Mouse (Mus musculus): ENCODE measurements around the gene Dlx3. TPM values are rescaled to one million over a fixed set of nuclear protein-coding genes. Genes with fewer than 3 reads are reported as not detected.

Dlx3 gene
- not detected for polyA plus RNA-seq (2017; shearing (Covaris generic))

GRCm38 (mm10) chr11:95119990-95120632 is at the start of gene Dlx3:
TSS of gene Dlx3 (plus strand) at chr11:95120119.

DNA sequence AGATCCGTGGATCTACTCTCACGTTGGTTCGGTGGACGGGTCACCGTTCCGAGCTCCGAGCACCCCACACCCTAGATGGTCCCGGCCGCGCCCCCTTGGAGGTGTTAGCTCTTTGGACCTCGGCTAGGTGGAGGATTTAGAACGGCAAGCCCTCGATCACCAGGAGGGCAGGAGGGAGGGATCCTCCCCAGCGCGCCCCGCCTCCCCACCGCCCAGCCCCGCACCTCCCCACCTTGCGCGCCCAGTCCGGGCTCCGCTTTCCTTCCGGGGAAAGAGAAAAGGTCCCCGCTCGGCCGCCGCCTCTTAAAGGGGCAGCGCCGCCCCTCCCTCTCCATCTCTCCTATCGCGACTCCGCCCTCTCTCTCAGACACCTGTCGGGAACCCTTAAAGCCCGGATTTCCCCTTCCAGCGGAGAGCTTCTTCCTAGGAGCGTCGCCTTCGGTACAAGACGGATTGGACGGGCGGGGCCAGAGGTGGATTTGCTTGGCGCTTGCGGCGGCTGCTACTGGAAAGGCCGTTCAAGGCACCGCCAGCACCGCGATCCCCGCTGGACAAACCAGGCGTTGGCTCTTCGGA is 43.3 kb upstream of the Dlx3 start, which contains the start of gene Itga3:
TSS of gene Itga3 (minus strand) at position 266 of the 576 bp plus-strand sequence.

DNA sequence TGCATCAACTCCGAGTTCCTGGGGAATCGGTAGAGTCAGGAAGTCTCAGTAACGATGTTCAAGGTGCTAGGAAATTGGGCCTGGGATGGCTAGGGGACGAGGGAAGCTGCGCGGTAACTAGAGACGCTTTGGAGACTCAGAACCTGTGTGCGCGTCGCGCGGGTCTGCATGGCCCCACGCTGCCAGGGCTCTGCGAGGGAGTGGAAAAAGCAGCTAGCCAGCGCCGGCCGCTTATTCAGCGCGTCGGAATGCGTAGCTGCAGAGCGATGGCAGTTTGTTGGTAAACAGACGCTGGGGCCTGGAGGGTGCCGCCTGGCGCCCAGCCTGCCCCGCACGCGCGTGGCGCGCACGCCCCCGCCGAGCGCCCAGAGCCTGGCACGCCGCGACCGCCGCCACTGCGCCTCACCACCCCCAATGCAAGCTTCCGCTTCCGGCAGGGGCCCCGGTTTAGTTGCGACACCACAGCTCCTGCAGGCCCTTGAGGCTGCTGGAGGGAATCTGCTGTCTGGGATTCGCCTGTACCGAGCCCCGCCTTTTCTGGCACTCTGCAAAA is 26.0 kb downstream of the Dlx3 start, which contains the start of gene Dlx4:
TSS of gene Dlx4 (minus strand) at position 413 of the 553 bp plus-strand sequence.

Other genes starting within 250 kb of the Dlx3 start
- 1.2 TPM for gene Col1a1, start 183.9 kb upstream of the Dlx3 start, polyA plus RNA-seq (2017; shearing (Covaris generic))
- not detected for gene Hils1, start 152.5 kb upstream of the Dlx3 start, polyA plus RNA-seq (2017; shearing (Covaris generic))
- not detected for gene Sgca, start 143.8 kb upstream of the Dlx3 start, polyA plus RNA-seq (2017; shearing (Covaris generic))
- 12.7 TPM for gene Ppp1r9b, start 129.1 kb upstream of the Dlx3 start, polyA plus RNA-seq (2017; shearing (Covaris generic))
- 0.95 TPM for gene Samd14, start 110.2 kb upstream of the Dlx3 start, polyA plus RNA-seq (2017; shearing (Covaris generic))
- 24.9 TPM for gene Pdk2, start 78.8 kb upstream of the Dlx3 start, polyA plus RNA-seq (2017; shearing (Covaris generic))
- gene Itga3, start 43.3 kb upstream of the Dlx3 start, polyA plus RNA-seq (2017; shearing (Covaris generic)), result 1.4 TPM
- not detected for gene Dlx4, start 26.1 kb downstream of the Dlx3 start, polyA plus RNA-seq (2017; shearing (Covaris generic))
- 0.62 TPM for gene Tac4, start 141.4 kb downstream of the Dlx3 start, polyA plus RNA-seq (2017; shearing (Covaris generic))
- 140 TPM for gene Kat7, start 190.1 kb downstream of the Dlx3 start, polyA plus RNA-seq (2017; shearing (Covaris generic))
- 26.3 TPM for gene Fam117a, start 216.9 kb downstream of the Dlx3 start, polyA plus RNA-seq (2017; shearing (Covaris generic))

Measured in inflammation-experienced regulatory T-cells, adult 16 weeks (primary cell).